Mouse (Mus musculus) liver, embryonic 14.5 days (tissue): ENCODE measurements around the gene Aass. TPM values are rescaled to one million over a fixed set of nuclear protein-coding genes. Genes with fewer than 3 reads are reported as not detected.

Source experiments
- ATAC-seq: fragments of 200-750 bp; cut with Nextera tagmentation; 2 replicates; pipeline ENCODE4 v1.8.0; 2017; ENCODE audit warnings: moderate number of reproducible peaks, mild to moderate bottlenecking, moderate library complexity; ENCODE audit not compliant: insufficient read depth
- DNase-seq, 3 experiments: peaks; one replicate each; pipeline ENCODE4 v3.0.0-alpha.2; 2012 to 2013; ENCODE audit warnings: low read depth in 3 of 3, low spot score in 3 of 3
- H3K27ac ChIP-seq: fragments of 300-500 bp; sonication (generic); 2 replicates; pipeline ENCODE4 v1.5.1; 2014; ENCODE audit warnings: moderate library complexity, mild to moderate bottlenecking, control low read depth, inconsistent platforms
- H3K27me3 ChIP-seq: fragments of 300-500 bp; sonication (generic); 2 replicates; pipeline ENCODE4 v1.6.1; 2014; ENCODE audit warnings: mild to moderate bottlenecking, low read length, moderate library complexity; ENCODE audit not compliant: control insufficient read depth, insufficient read depth
- H3K36me3 ChIP-seq: fragments of 300-500 bp; sonication (generic); replicated peaks from 2 replicates; pipeline ENCODE4 v1.6.1; 2014; ENCODE audit warnings: low read depth; ENCODE audit not compliant: control insufficient read depth, insufficient read depth
- H3K4me1 ChIP-seq, 2 experiments: fragments of 200-500 bp in 1 of 2; fragments of 300-500 bp in 1 of 2; sonication (generic) in 1 of 2; replicated peaks; 2 replicates each; pipeline ENCODE4 v1.6.1; 2012 to 2014; ENCODE audit warnings: antibody characterized with exemption in 1 of 2, inconsistent platforms in 1 of 2, low read length in 1 of 2; ENCODE audit not compliant: control insufficient read depth in 2 of 2, insufficient read depth in 2 of 2
- H3K4me2 ChIP-seq: fragments of 300-500 bp; sonication (generic); 2 replicates; pipeline ENCODE4 v1.6.1; 2014; ENCODE audit warnings: low read depth, mild to moderate bottlenecking, control low read depth, moderate library complexity
- H3K4me3 ChIP-seq, 2 experiments: fragments of 200-500 bp in 1 of 2; fragments of 300-500 bp in 1 of 2; sonication (generic) in 1 of 2; 2 replicates each; pipeline ENCODE4 v1.5.1; 2012 to 2014; ENCODE audit warnings: low read depth in 2 of 2, low read length in 2 of 2, mild to moderate bottlenecking in 2 of 2, control low read depth in 1 of 2, inconsistent platforms in 1 of 2, moderate library complexity in 1 of 2; ENCODE audit not compliant: insufficient read depth in 1 of 2
- H3K9ac ChIP-seq: fragments of 300-500 bp; sonication (generic); replicated peaks from 2 replicates; pipeline ENCODE4 v1.6.1; 2014; ENCODE audit warnings: mild to moderate bottlenecking, control low read depth, moderate library complexity
- H3K9me3 ChIP-seq: fragments of 300-500 bp; sonication (generic); 2 replicates; pipeline ENCODE4 v1.6.1; 2016; ENCODE audit warnings: low read length, mixed read lengths; ENCODE audit not compliant: control insufficient read depth
- CTCF ChIP-seq: IDR thresholded peaks from 2 replicates; pipeline ENCODE4 v1.5.1; 2016; ENCODE audit warnings: antibody characterized with exemption, low read depth, control low read depth
- EP300 ChIP-seq: IDR thresholded peaks from 2 replicates; pipeline ENCODE4 v1.6.1; 2016; ENCODE audit warnings: antibody characterized with exemption, low read depth
- WGBS: fragments of 180-500 bp; shearing (Covaris S2); extraction: QIAGEN DNeasy Blood & Tissue Kit; methylation state at CpG from one replicate; pipeline ENCODE4 v1.1.7; 2014; ENCODE audit not compliant: insufficient replicate concordance; 5-methylcytosine and 5-hydroxymethylcytosine counted together
- polyA plus RNA-seq, 2 experiments: library from polyadenylated mRNA; depleted of rRNA in 1 of 2; stranded (reverse) in 1 of 2; unstranded in 1 of 2; fragments of >200 nt; fragmentation: Nextera tagmentation in 1 of 2; extraction: Ambion mirVana in 1 of 2; gene quantifications; 2 replicates each; pipeline versions ENCODE4 v1.2.1 to v1.2.3; 2012 to 2014

Gene Aass
- polyA plus RNA-seq, 2 experiments, result 12.8 to 19.8 TPM

DNA sequence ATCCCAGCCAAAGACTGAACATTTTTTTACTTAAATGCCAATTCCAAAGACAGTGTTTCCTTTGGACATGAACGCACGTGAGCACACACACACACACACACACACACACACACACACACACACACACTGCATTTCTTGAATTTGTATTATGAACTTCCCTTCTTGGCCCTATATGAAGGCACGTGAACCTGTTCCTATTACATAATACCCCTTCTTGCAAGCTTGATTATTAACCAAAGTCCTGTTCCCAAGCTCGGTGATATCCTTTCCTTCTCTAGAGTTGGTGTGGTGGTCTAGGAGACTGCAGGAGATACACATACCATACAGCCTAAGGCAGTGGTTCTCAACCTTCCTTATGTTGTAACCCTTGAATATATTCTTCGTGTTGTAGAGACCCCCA is 7.0 kb downstream of the Aass start:
- ATAC-seq, result no peak

DNA sequence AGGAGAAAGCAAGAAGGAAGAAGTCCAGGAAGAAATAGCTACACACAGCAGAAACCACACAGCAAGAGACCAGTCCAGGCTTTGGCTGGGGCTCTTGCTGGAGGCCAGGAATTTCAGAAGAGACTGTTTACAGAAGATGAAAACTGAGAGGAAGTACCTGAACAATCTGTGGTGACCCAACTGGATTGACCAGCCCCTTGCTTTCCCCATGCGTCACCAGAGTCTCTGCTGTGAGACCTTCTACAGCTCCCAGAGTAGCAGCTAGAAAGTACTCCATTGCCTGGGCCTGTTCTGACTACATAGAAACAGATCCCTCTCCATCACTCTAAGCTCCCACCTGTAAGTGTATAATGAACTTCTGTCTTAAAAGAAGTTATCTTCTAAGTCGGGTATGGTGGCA is 8.0 kb downstream of the Aass start:
- 54% methylated on average over 2 of the region's 2 CpGs for WGBS
- Histone ChIP-seq H3K4me2 (no peak overlapping the region), H3K4me3 (no peak overlapping the region), H3K36me3 (no peaks in the 10 kb centered on the region), H3K9ac (no peak overlapping the region), H3K27me3 (no peaks in the 10 kb centered on the region), H3K27ac (no peak overlapping the region), H3K9me3 (no peaks in the 10 kb centered on the region), H3K4me1 (peaks cover 0 to 5% of the 10 kb centered on the region in 2 experiments; a peak in 2 of 4 replicates)
- ATAC-seq, result no peak
- TF ChIP-seq CTCF (no peak), EP300 (no peak)
- no peak for DNase-seq

More for the DNA sequence above, 7.0 kb downstream of the Aass start:
- no peak for DNase-seq
- Histone ChIP-seq H3K9ac (no peak overlapping the region), H3K4me3 (no peak overlapping the region), H3K27me3 (no peaks in the 10 kb centered on the region), H3K9me3 (no peaks in the 10 kb centered on the region), H3K4me1 (peaks cover 0 to 5% of the 10 kb centered on the region in 2 experiments; a peak in 2 of 4 replicates), H3K4me2 (no peak overlapping the region), H3K36me3 (no peaks in the 10 kb centered on the region), H3K27ac (no peak overlapping the region)
- 56% methylated on average over 5 of the region's 5 CpGs for WGBS
- no peak for TF ChIP-seq EP300
- no peak for TF ChIP-seq CTCF

DNA sequence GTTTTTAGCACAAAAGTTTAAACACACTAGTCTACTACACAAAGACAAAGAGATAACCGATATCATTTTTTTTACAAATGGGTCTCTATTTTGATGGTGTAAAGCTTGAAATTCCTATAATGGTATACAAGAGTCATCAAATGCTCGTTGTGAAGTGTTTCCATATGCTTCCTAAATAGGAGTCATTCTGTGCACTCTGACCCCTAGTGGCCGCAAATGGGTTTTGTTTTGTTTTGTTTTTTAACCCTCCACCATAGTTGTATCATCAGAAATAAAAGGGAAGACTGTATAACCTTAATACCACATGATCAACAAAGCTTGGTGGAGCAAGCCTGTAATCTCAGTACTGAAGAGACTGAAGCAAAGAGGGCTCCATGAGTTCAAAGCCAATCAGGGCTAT is 9.9 kb downstream of the Aass start:
- no peak overlapping the region for H3K27ac ChIP-seq
- DNase-seq (no peak), ATAC-seq (no peak)
- no peak overlapping the region for H3K4me3 ChIP-seq
- no peaks in the 10 kb centered on the region for H3K27me3 ChIP-seq
- H3K4me2 ChIP-seq, result no peak overlapping the region
- peaks cover 0 to 5% of the 10 kb centered on the region in 2 experiments; a peak in 2 of 4 replicates for H3K4me1 ChIP-seq
- no peak for TF ChIP-seq EP300
- TF ChIP-seq CTCF, result peak; percentile 12; the same call in 1 of the 2 replicates
- no peaks in the 10 kb centered on the region for H3K9me3 ChIP-seq
- H3K9ac ChIP-seq, result no peak overlapping the region
- no peaks in the 10 kb centered on the region for H3K36me3 ChIP-seq
- 35% methylated on average over 3 of the region's 3 CpGs for WGBS

DNA sequence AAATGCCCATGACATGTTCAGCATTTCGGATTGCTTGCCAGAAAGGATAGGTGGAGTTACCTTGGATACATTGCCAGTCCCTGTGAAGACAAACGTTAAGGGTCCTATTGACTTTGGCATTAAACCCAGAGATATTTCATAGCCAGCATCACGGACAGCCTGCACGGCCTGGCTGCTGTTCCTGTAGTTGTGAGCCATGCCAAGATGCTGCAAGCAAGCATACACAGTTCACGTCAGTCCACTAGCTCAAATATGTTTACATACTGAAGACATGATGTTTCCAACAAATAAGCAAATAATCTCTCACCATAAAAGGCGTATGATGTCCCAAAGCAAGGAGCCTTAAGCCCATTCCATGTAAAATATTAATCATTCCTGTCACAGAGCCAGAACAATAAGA is 18.0 kb downstream of the Aass start:
- 64% methylated on average over 6 of the region's 6 CpGs for WGBS
- no peaks in the 10 kb centered on the region for H3K9me3 ChIP-seq
- ATAC-seq (no peak), DNase-seq (no peak)
- H3K27me3 ChIP-seq, result no peaks in the 10 kb centered on the region
- H3K27ac ChIP-seq, result no peak overlapping the region
- no peak overlapping the region for H3K4me2 ChIP-seq
- TF ChIP-seq CTCF (no peak), EP300 (no peak)
- no peaks in the 10 kb centered on the region for H3K4me1 ChIP-seq
- H3K4me3 ChIP-seq, result no peak overlapping the region
- H3K9ac ChIP-seq, result no peak overlapping the region
- H3K36me3 ChIP-seq, result no peaks in the 10 kb centered on the region

DNA sequence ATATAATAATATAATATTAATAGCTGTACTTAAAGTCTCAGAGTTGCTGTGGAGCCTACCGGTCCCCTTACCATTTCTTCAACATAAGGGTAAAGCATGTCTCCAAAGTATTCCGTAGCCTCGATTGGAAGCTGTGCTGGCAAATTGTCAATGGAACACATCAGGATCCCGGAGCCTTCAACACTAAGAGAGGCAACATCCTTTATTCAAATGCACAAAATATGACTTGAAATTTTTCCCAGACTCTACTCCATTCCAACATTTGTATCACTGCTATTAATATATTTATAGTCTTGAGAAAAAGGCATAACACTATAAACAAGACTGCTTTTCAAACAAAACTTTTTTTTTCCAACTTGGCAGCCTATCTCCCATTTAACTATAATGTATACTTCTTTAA is 25.7 kb downstream of the Aass start:
- 77% methylated on average over 4 of the region's 4 CpGs for WGBS
- Histone ChIP-seq H3K4me3 (no peak overlapping the region), H3K9ac (no peak overlapping the region), H3K27me3 (no peaks in the 10 kb centered on the region), H3K9me3 (no peaks in the 10 kb centered on the region), H3K4me2 (no peak overlapping the region), H3K4me1 (no peaks in the 10 kb centered on the region), H3K36me3 (no peaks in the 10 kb centered on the region), H3K27ac (no peak overlapping the region)
- no peak for TF ChIP-seq CTCF
- no peak for TF ChIP-seq EP300
- no peak for ATAC-seq
- DNase-seq, result no peak
